Mouse (Mus musculus) kidney, adult 2 months (tissue): ENCODE results near the gene Arhgef16.

ENCODE experiments used
- CTCF ChIP-seq: fragments of 200-500 bp; conservative IDR thresholded peaks from 2 replicates; pipeline ENCODE4 v1.5.1; 2011; ENCODE audit warnings: low read depth, mild to moderate bottlenecking, control low read depth, low read length, moderate library complexity, mixed read lengths; ENCODE audit not compliant: insufficient read depth, insufficient read length
- POLR2A ChIP-seq: fragments of 200-500 bp; IDR thresholded peaks from one replicate; pipeline ENCODE4 v1.6.1; 2011; ENCODE audit warnings: low read depth, low read length, control low read depth

DNA sequence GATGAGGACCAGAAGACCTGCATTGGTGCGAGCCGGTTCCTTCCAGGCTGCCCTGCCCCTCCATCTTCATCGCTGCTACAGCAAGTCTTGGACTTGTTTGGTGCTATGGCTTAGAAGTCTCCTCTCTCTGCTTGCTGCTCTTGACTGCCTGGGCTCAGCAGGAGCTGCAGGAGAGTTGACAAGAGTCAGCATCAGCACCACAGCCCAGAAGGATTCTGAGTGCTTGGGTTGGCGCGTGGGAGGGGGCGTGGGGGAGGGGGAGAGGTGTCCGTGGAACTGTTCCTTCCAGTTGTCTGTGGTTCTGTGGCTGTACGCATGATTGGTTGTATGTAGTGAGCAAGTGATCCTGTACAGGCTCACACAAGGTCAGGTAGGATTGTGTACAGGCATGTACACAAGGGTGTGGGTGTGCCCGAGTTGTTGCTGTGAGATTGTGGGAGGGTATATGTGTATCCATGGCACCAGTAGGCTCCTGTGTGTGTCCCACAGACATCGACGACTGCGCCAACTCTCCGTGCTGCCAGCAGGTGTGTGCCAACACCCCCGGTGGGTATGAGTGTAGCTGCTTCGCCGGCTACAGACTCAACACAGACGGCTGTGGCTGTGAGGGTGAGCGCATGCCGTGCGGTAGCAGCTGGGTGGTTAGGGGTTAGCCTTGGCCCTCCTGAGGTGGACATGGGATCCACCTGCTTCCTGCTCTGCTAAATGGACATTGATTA, 48.8 kb downstream of the Arhgef16 start:
- TF ChIP-seq POLR2A (no peak), CTCF (no peak)
